Mouse (Mus musculus): ENCODE data around the gene Hs2st1. TPM values are rescaled to one million over a fixed set of nuclear protein-coding genes. Genes with fewer than 3 reads are reported as not detected.
A peak's percentile ranks its signal among the peaks of the same experiment; 100 is the strongest.

The Hs2st1 gene
- polyA plus RNA-seq, 1 experiment from 2014 or later: 5.1 TPM

DNA sequence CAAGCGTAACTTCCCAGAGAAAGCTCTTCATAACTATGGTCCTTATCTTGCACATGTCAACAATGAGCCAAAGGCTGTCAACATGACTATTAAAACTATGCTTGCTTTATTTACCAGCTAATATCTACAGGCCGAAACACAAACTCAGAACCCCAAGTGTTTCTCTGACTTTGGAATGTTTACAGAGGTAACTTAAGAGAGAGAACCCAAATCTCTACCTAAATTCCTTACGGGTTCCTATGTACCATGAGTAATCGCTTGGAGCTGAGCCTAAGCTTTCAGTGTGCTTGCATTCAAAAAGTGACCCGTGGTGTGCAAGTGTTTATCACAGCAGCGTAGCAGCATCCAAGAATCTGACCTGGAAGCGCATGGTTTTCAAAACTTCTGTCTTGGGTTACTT, 4.8 kb downstream of the Hs2st1 start:
- Histone ChIP-seq H3K4me2 (replicated peaks; ENCODE audit: low read depth) (no peak overlapping the region), H3K9me3 (ENCODE audit: control insufficient read depth, low read length) (no peaks in the 10 kb centered on the region), H3K4me3 (ENCODE audit: low read depth, low read length) (no peak overlapping the region), H3K9ac (ENCODE audit: low read length) (no peak overlapping the region), H3K36me3 (ENCODE audit: control insufficient read depth, insufficient read depth, low read length) (no peaks in the 10 kb centered on the region), H3K4me1 (replicated peaks; ENCODE audit: control insufficient read depth, insufficient read depth) (no peaks in the 10 kb centered on the region), H3K27ac (replicated peaks) (no peak overlapping the region), H3K27me3 (ENCODE audit: control insufficient read depth, insufficient read depth, low read length) (no peaks in the 10 kb centered on the region)
- WGBS: 42% methylated on average over 7 of the region's 7 CpGs
- no peak for DNase-seq (ENCODE audit: low spot score)
- ATAC-seq (ENCODE audit: low FRiP score, low TSS enrichment): no peak
- TF ChIP-seq CTCF (IDR thresholded peaks at IDR 0.05; ENCODE audit: low read depth): no peak
- no peak for TF ChIP-seq EP300 (optimal IDR thresholded peaks at IDR 0.05)

DNA sequence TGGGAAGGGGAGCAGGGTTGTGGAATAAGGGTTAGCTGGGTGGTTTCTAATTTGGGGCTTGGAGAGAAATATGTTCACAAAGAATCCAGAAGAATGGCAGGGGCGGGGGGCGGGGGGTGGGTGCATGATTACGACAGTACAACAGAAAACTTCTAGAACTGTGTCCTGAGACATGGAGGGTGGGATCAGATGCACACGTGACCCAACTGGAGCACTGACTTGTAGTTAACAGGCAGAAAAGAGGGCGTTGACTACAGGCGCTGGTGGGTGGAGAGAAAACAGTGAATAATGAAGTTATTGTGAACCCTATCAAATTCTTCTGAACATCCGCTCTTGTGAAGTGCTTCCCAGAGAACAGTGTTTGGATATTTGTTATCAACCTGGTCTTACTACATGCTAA, 6.1 kb downstream of the Hs2st1 start:
- ATAC-seq (ENCODE audit: low FRiP score, low TSS enrichment): no peak
- H3K27me3 ChIP-seq (ENCODE audit: control insufficient read depth, insufficient read depth, low read length): no peaks in the 10 kb centered on the region
- no peak for DNase-seq (ENCODE audit: low spot score)
- H3K4me2 ChIP-seq (replicated peaks; ENCODE audit: low read depth): no peak overlapping the region
- H3K4me3 ChIP-seq (ENCODE audit: low read depth, low read length): no peak overlapping the region
- no peak for TF ChIP-seq EP300 (optimal IDR thresholded peaks at IDR 0.05)
- no peak for TF ChIP-seq CTCF (IDR thresholded peaks at IDR 0.05; ENCODE audit: low read depth)
- H3K36me3 ChIP-seq (ENCODE audit: control insufficient read depth, insufficient read depth, low read length): no peaks in the 10 kb centered on the region
- H3K9me3 ChIP-seq (ENCODE audit: control insufficient read depth, low read length): no peaks in the 10 kb centered on the region
- no peak overlapping the region for H3K9ac ChIP-seq (ENCODE audit: low read length)
- H3K4me1 ChIP-seq (replicated peaks; ENCODE audit: control insufficient read depth, insufficient read depth): no peaks in the 10 kb centered on the region
- H3K27ac ChIP-seq (replicated peaks): no peak overlapping the region
- WGBS: 88% methylated on average over 7 of the region's 7 CpGs

GRCm38 (mm10) chr3:144561511-144562250, 8.3 kb downstream of the Hs2st1 start:
- WGBS: 74% methylated on average over 22 of the region's 22 CpGs
- H3K27ac ChIP-seq (replicated peaks): no peak overlapping the region
- no peak overlapping the region for H3K4me2 ChIP-seq (replicated peaks; ENCODE audit: low read depth)
- H3K4me1 ChIP-seq (replicated peaks; ENCODE audit: control insufficient read depth, insufficient read depth): peaks cover 4% of the 10 kb centered on the region; the same call in 1 of the 2 replicates
- H3K9ac ChIP-seq (ENCODE audit: low read length): no peak overlapping the region
- DNase-seq (ENCODE audit: low spot score) (no peak), ATAC-seq (ENCODE audit: low FRiP score, low TSS enrichment) (no peak)
- no peaks in the 10 kb centered on the region for H3K27me3 ChIP-seq (ENCODE audit: control insufficient read depth, insufficient read depth, low read length)
- TF ChIP-seq CTCF (IDR thresholded peaks at IDR 0.05; ENCODE audit: low read depth) (no peak), EP300 (optimal IDR thresholded peaks at IDR 0.05) (no peak)
- H3K4me3 ChIP-seq (ENCODE audit: low read depth, low read length): no peak overlapping the region
- H3K36me3 ChIP-seq (ENCODE audit: control insufficient read depth, insufficient read depth, low read length): no peaks in the 10 kb centered on the region
- no peaks in the 10 kb centered on the region for H3K9me3 ChIP-seq (ENCODE audit: control insufficient read depth, low read length)

GRCm38 (mm10) chr3:144558274-144558673, 11.7 kb downstream of the Hs2st1 start:
- Histone ChIP-seq H3K36me3 (ENCODE audit: control insufficient read depth, insufficient read depth, low read length) (no peaks in the 10 kb centered on the region), H3K27ac (replicated peaks) (no peak overlapping the region), H3K27me3 (ENCODE audit: control insufficient read depth, insufficient read depth, low read length) (no peaks in the 10 kb centered on the region), H3K9me3 (ENCODE audit: control insufficient read depth, low read length) (no peaks in the 10 kb centered on the region), H3K4me2 (replicated peaks; ENCODE audit: low read depth) (no peak overlapping the region), H3K4me1 (replicated peaks; ENCODE audit: control insufficient read depth, insufficient read depth) (peaks cover 4% of the 10 kb centered on the region), H3K4me3 (ENCODE audit: low read depth, low read length) (no peak overlapping the region), H3K9ac (ENCODE audit: low read length) (no peak overlapping the region)
- 42% methylated on average over 5 of the region's 5 CpGs for WGBS
- no peak for TF ChIP-seq CTCF (IDR thresholded peaks at IDR 0.05; ENCODE audit: low read depth)
- no peak for TF ChIP-seq EP300 (optimal IDR thresholded peaks at IDR 0.05)
- ATAC-seq (ENCODE audit: low FRiP score, low TSS enrichment): no peak
- no peak for DNase-seq (ENCODE audit: low spot score)

GRCm38 (mm10) chr3:144556625-144557324, 13.2 kb downstream of the Hs2st1 start:
- ATAC-seq (ENCODE audit: low FRiP score, low TSS enrichment) (no peak), DNase-seq (ENCODE audit: low spot score) (no peak)
- TF ChIP-seq CTCF (IDR thresholded peaks at IDR 0.05; ENCODE audit: low read depth) (no peak), EP300 (optimal IDR thresholded peaks at IDR 0.05) (no peak)
- Histone ChIP-seq H3K36me3 (ENCODE audit: control insufficient read depth, insufficient read depth, low read length) (no peaks in the 10 kb centered on the region), H3K4me3 (ENCODE audit: low read depth, low read length) (no peak overlapping the region), H3K27ac (replicated peaks) (no peak overlapping the region), H3K4me1 (replicated peaks; ENCODE audit: control insufficient read depth, insufficient read depth) (peaks cover 4% of the 10 kb centered on the region), H3K4me2 (replicated peaks; ENCODE audit: low read depth) (peak overlapping the region; percentile 12; the same call in 1 of the 2 replicates), H3K27me3 (ENCODE audit: control insufficient read depth, insufficient read depth, low read length) (no peaks in the 10 kb centered on the region), H3K9ac (ENCODE audit: low read length) (no peak overlapping the region), H3K9me3 (ENCODE audit: control insufficient read depth, low read length) (no peaks in the 10 kb centered on the region)
- 32% methylated on average over 16 of the region's 16 CpGs for WGBS

GRCm38 (mm10) chr3:144555144-144555543, 14.8 kb downstream of the Hs2st1 start:
- H3K4me3 ChIP-seq (ENCODE audit: low read depth, low read length): no peak overlapping the region
- 45% methylated on average over 7 of the region's 7 CpGs for WGBS
- peaks cover 4% of the 10 kb centered on the region for H3K4me1 ChIP-seq (replicated peaks; ENCODE audit: control insufficient read depth, insufficient read depth)
- no peak for DNase-seq (ENCODE audit: low spot score)
- no peaks in the 10 kb centered on the region for H3K9me3 ChIP-seq (ENCODE audit: control insufficient read depth, low read length)
- no peak for TF ChIP-seq CTCF (IDR thresholded peaks at IDR 0.05; ENCODE audit: low read depth)
- no peak for TF ChIP-seq EP300 (optimal IDR thresholded peaks at IDR 0.05)
- no peak overlapping the region for H3K4me2 ChIP-seq (replicated peaks; ENCODE audit: low read depth)
- no peak for ATAC-seq (ENCODE audit: low FRiP score, low TSS enrichment)
- no peak overlapping the region for H3K9ac ChIP-seq (ENCODE audit: low read length)
- no peaks in the 10 kb centered on the region for H3K27me3 ChIP-seq (ENCODE audit: control insufficient read depth, insufficient read depth, low read length)
- no peak overlapping the region for H3K27ac ChIP-seq (replicated peaks)
- no peaks in the 10 kb centered on the region for H3K36me3 ChIP-seq (ENCODE audit: control insufficient read depth, insufficient read depth, low read length)

Data from stomach, postnatal 0 days (tissue).